Mouse (Mus musculus): ENCODE results near the gene Actr6. TPM values are rescaled to one million over a fixed set of nuclear protein-coding genes. Genes with fewer than 3 reads are reported as not detected.

The Actr6 gene
- polyA plus RNA-seq, 1 experiment from 2014 or later, result 29.6 TPM

DNA sequence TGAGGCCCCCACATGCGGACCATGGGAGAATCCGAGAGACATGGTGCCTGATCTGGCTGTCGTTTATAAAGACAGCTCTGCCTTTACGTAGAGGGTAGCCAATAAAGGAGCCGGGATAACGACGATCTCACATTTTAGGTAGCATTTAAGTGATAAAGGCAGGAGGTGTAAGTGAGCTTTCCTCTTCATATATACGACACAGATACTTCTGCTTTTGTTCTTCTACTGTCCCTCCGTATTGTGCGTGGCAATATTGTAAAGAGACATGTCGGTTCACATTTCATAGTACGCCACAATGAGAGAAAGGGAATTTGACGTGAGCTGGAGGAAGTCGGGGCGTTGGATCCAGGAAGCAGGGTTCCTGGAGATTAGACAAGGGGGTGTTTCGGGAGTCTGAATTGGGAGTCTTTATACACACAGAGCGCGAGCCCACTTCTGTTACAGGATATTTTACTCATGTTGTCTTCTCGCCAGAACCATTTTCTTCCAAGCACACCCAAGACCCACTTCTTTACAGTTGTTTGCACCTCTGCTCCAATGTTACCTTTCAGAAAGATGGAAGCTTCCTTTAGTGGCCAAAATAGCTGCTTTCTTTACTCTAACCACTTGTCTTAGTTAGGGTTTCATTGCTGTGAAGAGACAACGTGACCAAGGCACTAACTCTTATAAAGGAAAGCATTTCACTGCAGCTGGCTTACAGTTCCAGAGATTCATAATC, 36.7 kb downstream of the Actr6 start:
- Histone ChIP-seq H3K4me3 (ENCODE audit: low read depth, low read length) (no peak overlapping the region), H3K27ac (ENCODE audit: low read depth, low read length) (no peak overlapping the region), H3K27me3 (ENCODE audit: control insufficient read depth, insufficient read depth, low read length) (no peaks in the 10 kb centered on the region), H3K4me1 (ENCODE audit: control insufficient read depth, insufficient read depth, low read length) (no peaks in the 10 kb centered on the region), H3K4me2 (peak overlapping the region; percentile 24; the same call in 1 of the 2 replicates), H3K36me3 (ENCODE audit: control insufficient read depth, insufficient read depth, low read length) (no peaks in the 10 kb centered on the region), H3K9me3 (replicated peaks; ENCODE audit: control insufficient read depth, low read length) (no peaks in the 10 kb centered on the region), H3K9ac (ENCODE audit: low read depth, low read length) (no peak overlapping the region)
- ATAC-seq (replicated peaks; ENCODE audit: insufficient number of reproducible peaks, low FRiP score, low TSS enrichment), result no peak
- WGBS (ENCODE audit: insufficient replicate concordance), result 62% methylated on average over 20 of the region's 20 CpGs

DNA sequence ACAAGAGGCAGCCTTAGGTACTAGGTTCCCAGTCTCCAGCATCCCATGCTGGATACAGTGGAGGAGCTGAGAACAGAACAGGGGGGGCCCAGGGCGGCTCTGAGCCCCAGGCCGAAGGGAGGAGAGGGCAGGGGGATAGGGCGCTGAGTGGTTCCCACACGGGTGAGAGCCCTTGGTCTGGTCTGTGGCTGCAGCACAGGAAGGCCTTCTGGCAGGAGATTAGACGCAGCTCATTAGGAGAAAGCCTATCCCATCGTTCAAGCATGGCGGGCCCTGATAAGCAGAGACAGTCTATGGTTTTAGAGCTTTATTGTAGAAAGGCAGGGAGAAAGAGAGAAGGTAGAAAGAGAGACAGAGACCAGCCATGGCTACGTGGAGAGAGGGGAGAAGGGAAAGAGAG, 42.1 kb downstream of the Actr6 start:
- Histone ChIP-seq H3K9me3 (replicated peaks; ENCODE audit: control insufficient read depth, low read length) (no peaks in the 10 kb centered on the region), H3K4me1 (ENCODE audit: control insufficient read depth, insufficient read depth, low read length) (peaks cover 3% of the 10 kb centered on the region; the same call in 1 of the 2 replicates), H3K4me3 (ENCODE audit: low read depth, low read length) (no peak overlapping the region), H3K27ac (ENCODE audit: low read depth, low read length) (no peak overlapping the region), H3K9ac (ENCODE audit: low read depth, low read length) (no peak overlapping the region), H3K36me3 (ENCODE audit: control insufficient read depth, insufficient read depth, low read length) (no peaks in the 10 kb centered on the region), H3K27me3 (ENCODE audit: control insufficient read depth, insufficient read depth, low read length) (no peaks in the 10 kb centered on the region), H3K4me2 (no peak overlapping the region)
- ATAC-seq (replicated peaks; ENCODE audit: insufficient number of reproducible peaks, low FRiP score, low TSS enrichment), result no peak
- WGBS (ENCODE audit: insufficient replicate concordance), result 40% methylated on average over 8 of the region's 8 CpGs

DNA sequence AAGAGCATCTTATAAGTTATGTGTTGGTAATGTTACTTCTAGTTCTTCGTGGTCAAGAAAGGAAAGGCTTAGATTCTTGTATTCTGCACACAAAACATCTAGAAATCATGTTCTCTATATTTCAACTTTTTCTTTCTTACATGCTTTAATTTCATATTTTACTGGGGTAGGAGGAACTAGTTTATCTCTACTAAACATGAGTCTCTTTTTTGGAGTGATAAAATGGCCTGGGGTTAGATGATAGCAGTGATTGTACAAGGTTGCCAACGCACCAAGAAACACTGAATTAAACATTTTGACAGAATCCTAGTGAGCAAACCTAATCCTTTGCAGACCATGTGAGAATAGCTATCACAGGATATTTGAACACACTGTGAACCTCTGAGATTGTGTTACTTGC, 44.6 kb downstream of the Actr6 start:
- H3K4me3 ChIP-seq (ENCODE audit: low read depth, low read length), result no peak overlapping the region
- no peaks in the 10 kb centered on the region for H3K9me3 ChIP-seq (replicated peaks; ENCODE audit: control insufficient read depth, low read length)
- WGBS (ENCODE audit: insufficient replicate concordance), result 75% methylated on average over 2 of the region's 2 CpGs
- no peak overlapping the region for H3K4me2 ChIP-seq
- no peaks in the 10 kb centered on the region for H3K27me3 ChIP-seq (ENCODE audit: control insufficient read depth, insufficient read depth, low read length)
- ATAC-seq (replicated peaks; ENCODE audit: insufficient number of reproducible peaks, low FRiP score, low TSS enrichment), result no peak
- no peaks in the 10 kb centered on the region for H3K36me3 ChIP-seq (ENCODE audit: control insufficient read depth, insufficient read depth, low read length)
- H3K4me1 ChIP-seq (ENCODE audit: control insufficient read depth, insufficient read depth, low read length), result peaks cover 5% of the 10 kb centered on the region
- H3K9ac ChIP-seq (ENCODE audit: low read depth, low read length), result no peak overlapping the region
- H3K27ac ChIP-seq (ENCODE audit: low read depth, low read length), result no peak overlapping the region

DNA sequence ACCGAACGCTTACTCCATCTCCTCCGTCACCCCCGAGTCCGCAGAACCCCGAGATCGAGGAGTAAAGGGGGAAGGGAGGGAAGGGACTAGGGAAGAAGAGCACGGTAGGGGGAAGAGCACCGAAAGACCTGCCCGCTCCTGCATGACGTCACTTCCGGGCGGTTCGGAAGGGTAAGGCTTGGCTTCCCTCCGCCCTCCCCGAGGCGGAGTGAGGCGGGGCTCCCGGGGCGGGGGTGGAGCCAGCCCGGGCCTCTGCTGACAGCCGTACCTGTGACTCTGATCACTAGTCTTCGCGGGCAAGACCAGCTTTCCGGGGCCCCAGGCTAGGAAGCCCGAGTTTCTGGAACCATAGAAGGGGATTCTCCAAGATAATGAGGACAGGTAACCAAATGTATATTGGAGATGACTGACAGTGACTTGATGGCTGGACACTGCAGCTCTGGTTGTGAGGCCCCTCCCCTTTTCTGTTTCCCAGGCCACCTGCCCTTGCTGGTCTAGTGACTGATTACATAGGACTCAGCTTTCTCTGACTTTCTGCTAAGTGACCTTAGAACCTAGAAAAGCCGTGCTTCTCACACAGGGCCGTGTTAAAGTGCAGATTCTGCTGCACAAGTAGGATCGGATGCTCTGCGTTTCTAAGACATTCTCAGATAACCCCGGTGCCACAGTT, 45.8 kb downstream of the Actr6 start, which contains the start of gene Scyl2:
Scyl2 (minus strand) TSS at position 147 of the 670 bp plus-strand sequence.
- Histone ChIP-seq H3K4me1 (ENCODE audit: control insufficient read depth, insufficient read depth, low read length) (peaks cover 5% of the 10 kb centered on the region), H3K36me3 (ENCODE audit: control insufficient read depth, insufficient read depth, low read length) (no peaks in the 10 kb centered on the region), H3K9ac (ENCODE audit: low read depth, low read length) (peak within 1 kb of the TSS; percentile 91), H3K9me3 (replicated peaks; ENCODE audit: control insufficient read depth, low read length) (no peaks in the 10 kb centered on the region), H3K4me3 (ENCODE audit: low read depth, low read length) (peak within 1 kb of the TSS; percentile 96), H3K4me2 (peak within 1 kb of the TSS; percentile 91), H3K27ac (ENCODE audit: low read depth, low read length) (peak within 1 kb of the TSS; percentile 32), H3K27me3 (ENCODE audit: control insufficient read depth, insufficient read depth, low read length) (no peaks in the 10 kb centered on the region)
- WGBS (ENCODE audit: insufficient replicate concordance), result 5% methylated on average over 29 of the region's 31 CpGs
- ATAC-seq (replicated peaks; ENCODE audit: insufficient number of reproducible peaks, low FRiP score, low TSS enrichment), result peak; percentile 98

DNA sequence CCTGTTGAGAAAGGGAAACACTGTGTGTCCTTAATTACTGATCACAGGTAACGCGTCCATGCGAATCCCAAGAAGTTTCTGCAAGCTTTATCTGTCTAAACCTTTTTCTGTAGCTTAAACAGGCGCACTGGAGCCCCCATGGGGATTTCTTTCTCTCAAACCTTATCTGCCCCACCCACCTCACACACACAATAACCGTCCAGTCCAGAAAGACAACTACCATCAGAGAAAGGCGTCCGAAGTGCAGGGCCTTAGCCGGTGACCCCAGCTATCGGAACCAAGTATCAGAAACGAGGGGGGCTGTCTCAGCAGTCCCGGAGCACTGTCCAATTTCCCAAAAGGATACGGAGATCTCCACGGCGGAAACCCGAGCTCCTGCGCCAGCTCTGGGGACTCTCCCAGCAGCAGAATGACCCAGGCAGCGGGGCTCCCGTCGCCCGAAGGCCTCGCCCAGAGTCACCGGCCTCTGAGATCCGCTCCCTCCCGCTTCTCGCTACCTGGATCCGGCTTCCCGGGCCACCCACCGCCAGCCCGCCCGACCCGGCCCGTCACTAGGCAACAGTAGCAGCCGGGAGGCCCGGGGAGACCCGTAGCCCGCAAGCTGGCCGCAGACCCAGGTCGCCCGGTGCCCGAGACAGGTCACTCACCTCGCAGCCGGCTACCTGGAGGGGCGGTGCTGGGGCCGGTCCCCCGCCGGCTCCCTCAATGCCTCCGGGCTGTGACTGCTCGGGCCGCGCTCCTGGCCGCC, 46.5 kb downstream of the Actr6 start:
- H3K4me2 ChIP-seq, result peak overlapping the region; percentile 91
- peak overlapping the region; percentile 96 for H3K4me3 ChIP-seq (ENCODE audit: low read depth, low read length)
- peaks cover 5% of the 10 kb centered on the region for H3K4me1 ChIP-seq (ENCODE audit: control insufficient read depth, insufficient read depth, low read length)
- H3K9ac ChIP-seq (ENCODE audit: low read depth, low read length), result peak overlapping the region; percentile 91
- WGBS (ENCODE audit: insufficient replicate concordance), result 1% methylated on average over 50 of the region's 51 CpGs
- H3K36me3 ChIP-seq (ENCODE audit: control insufficient read depth, insufficient read depth, low read length), result no peaks in the 10 kb centered on the region
- peak overlapping the region; percentile 32 for H3K27ac ChIP-seq (ENCODE audit: low read depth, low read length)
- H3K27me3 ChIP-seq (ENCODE audit: control insufficient read depth, insufficient read depth, low read length), result no peaks in the 10 kb centered on the region
- ATAC-seq (replicated peaks; ENCODE audit: insufficient number of reproducible peaks, low FRiP score, low TSS enrichment), result peak; percentile 62
- H3K9me3 ChIP-seq (replicated peaks; ENCODE audit: control insufficient read depth, low read length), result no peaks in the 10 kb centered on the region

DNA sequence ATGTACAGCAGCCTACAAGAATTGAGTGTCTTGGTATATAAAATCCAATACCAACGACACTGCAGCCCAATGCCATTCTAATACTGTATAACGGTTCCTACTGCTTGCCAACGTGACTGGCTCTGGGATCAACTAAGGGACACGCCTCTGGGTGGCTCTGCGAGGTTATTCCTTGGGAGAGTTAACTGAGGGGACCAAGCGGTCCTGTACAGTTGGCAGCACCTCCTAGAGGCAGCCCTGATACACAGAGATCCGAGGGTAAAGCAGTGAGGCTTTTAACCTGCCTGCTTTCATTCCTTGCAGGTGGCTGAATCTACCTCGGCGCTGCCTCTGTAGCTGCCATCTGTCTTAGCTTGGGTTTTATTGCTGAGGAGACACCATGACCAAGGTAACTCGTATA, 49.1 kb downstream of the Actr6 start:
- Histone ChIP-seq H3K4me2 (no peak overlapping the region), H3K4me3 (ENCODE audit: low read depth, low read length) (no peak overlapping the region), H3K9me3 (replicated peaks; ENCODE audit: control insufficient read depth, low read length) (no peaks in the 10 kb centered on the region), H3K4me1 (ENCODE audit: control insufficient read depth, insufficient read depth, low read length) (peaks cover 5% of the 10 kb centered on the region), H3K27ac (ENCODE audit: low read depth, low read length) (no peak overlapping the region), H3K27me3 (ENCODE audit: control insufficient read depth, insufficient read depth, low read length) (no peaks in the 10 kb centered on the region), H3K36me3 (ENCODE audit: control insufficient read depth, insufficient read depth, low read length) (no peaks in the 10 kb centered on the region), H3K9ac (ENCODE audit: low read depth, low read length) (no peak overlapping the region)
- 77% methylated on average over 10 of the region's 10 CpGs for WGBS (ENCODE audit: insufficient replicate concordance)
- no peak for ATAC-seq (replicated peaks; ENCODE audit: insufficient number of reproducible peaks, low FRiP score, low TSS enrichment)

DNA sequence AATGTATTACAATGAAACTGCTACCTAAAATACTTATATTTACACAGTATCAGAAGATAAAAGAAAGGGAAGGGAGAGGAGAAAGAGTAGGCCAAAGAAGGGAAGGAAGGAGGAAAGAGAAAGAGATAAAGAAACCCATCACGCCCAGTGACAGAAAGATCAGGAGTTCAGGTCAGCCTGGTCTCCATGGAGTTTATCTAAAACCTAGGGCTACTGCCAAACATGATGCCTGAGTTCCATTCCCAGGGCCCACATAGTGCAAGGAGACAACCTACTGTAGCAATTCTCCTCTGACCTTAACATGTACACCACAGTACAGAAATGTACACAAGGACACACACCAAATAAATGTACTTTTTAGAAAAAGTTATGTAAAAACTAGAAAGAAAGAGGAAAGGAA, 49.9 kb downstream of the Actr6 start:
- 44% methylated on average over 1 of the region's 1 CpGs for WGBS (ENCODE audit: insufficient replicate concordance)
- Histone ChIP-seq H3K27ac (ENCODE audit: low read depth, low read length) (no peak overlapping the region), H3K9ac (ENCODE audit: low read depth, low read length) (no peak overlapping the region), H3K4me3 (ENCODE audit: low read depth, low read length) (no peak overlapping the region), H3K4me1 (ENCODE audit: control insufficient read depth, insufficient read depth, low read length) (peaks cover 5% of the 10 kb centered on the region), H3K9me3 (replicated peaks; ENCODE audit: control insufficient read depth, low read length) (no peaks in the 10 kb centered on the region), H3K27me3 (ENCODE audit: control insufficient read depth, insufficient read depth, low read length) (no peaks in the 10 kb centered on the region), H3K4me2 (no peak overlapping the region), H3K36me3 (ENCODE audit: control insufficient read depth, insufficient read depth, low read length) (no peaks in the 10 kb centered on the region)
- no peak for ATAC-seq (replicated peaks; ENCODE audit: insufficient number of reproducible peaks, low FRiP score, low TSS enrichment)

DNA sequence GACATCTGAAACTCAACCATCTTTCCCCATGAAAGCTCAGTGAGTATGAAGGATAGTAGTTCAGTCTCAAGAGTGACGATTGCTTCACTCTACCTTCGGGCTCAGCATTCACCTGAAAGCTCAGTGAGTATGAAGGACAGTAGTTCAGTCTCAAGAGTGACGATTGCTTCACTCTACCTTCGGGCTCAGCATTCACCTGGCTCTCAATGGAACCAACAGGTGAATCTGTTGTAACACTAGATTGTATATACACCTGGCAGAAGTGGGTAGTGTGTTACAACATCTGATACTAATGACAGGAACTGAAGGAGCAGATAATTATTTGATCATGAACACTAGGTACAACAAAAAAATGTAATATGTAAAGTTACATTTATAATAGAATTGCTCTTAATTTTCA, 50.4 kb downstream of the Actr6 start:
- no peak for ATAC-seq (replicated peaks; ENCODE audit: insufficient number of reproducible peaks, low FRiP score, low TSS enrichment)
- Histone ChIP-seq H3K27me3 (ENCODE audit: control insufficient read depth, insufficient read depth, low read length) (no peaks in the 10 kb centered on the region), H3K4me1 (ENCODE audit: control insufficient read depth, insufficient read depth, low read length) (peaks cover 5% of the 10 kb centered on the region), H3K9ac (ENCODE audit: low read depth, low read length) (no peak overlapping the region), H3K36me3 (ENCODE audit: control insufficient read depth, insufficient read depth, low read length) (no peaks in the 10 kb centered on the region), H3K27ac (ENCODE audit: low read depth, low read length) (no peak overlapping the region), H3K4me3 (ENCODE audit: low read depth, low read length) (no peak overlapping the region), H3K4me2 (no peak overlapping the region), H3K9me3 (replicated peaks; ENCODE audit: control insufficient read depth, low read length) (no peaks in the 10 kb centered on the region)
- WGBS (ENCODE audit: insufficient replicate concordance), result 91% methylated on average over 4 of the region's 4 CpGs

Measured in heart, embryonic 11.5 days (tissue).